12 mouse cellular contexts compared by ENCODE assay signal in the genomic region with DNA sequence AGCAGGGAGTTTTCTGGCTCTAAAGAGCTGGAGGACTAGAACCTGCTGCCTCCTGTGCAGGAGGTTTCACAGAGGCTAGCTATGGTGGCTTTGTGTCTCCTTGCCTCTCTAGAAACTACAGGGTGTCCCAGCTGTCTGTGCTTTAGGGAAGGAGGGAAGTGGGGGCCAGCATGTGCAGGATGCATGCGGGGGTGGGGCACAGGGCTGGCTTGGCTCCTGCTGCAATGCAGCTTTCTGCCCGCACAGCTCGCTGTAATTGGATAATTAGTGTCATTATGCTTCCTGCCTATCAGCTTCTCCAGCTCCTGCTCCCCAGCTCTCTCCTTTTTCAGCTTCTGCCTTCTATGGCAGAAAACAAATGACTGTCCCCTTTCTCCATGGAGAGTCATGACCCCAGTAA. TPM values are rescaled to one million over a fixed set of nuclear protein-coding genes. Genes with fewer than 3 reads are reported as not detected.
DNase-seq lines count a peak whose midpoint lies in the region; ATAC-seq and TF ChIP-seq lines count a peak whose summit lies in the region.
"Had no signal": no experiment of that assay in that cellular context is flagged by ENCODE, and none has a peak within 500 bp of the region (broad histone marks: within the 10 kb centered on the region; RNA-seq: fewer than 3 reads in every experiment).

No protein-coding gene starts in this region.

- no peak overlapping the region for H3K27ac ChIP-seq in intestine, postnatal 0 days (ENCODE audit: low read depth, low read length)
- H3K27ac ChIP-seq: heart, embryonic 10.5 days; liver, embryonic 14.5 days; stomach, embryonic 15.5 days had no signal

- no peaks in the 10 kb centered on the region for H3K9me3 ChIP-seq in intestine, postnatal 0 days (ENCODE audit: control insufficient read depth)
- H3K9me3 ChIP-seq: heart, embryonic 10.5 days; stomach, embryonic 15.5 days had no signal

- H3K4me2 ChIP-seq in intestine, postnatal 0 days (replicated peaks; ENCODE audit: low read depth), result no peak overlapping the region
- H3K4me2 ChIP-seq: stomach, embryonic 15.5 days had no signal

- no peak overlapping the region for H3K4me3 ChIP-seq in intestine, postnatal 0 days (ENCODE audit: low read depth, low read length)
- H3K4me3 ChIP-seq: heart, embryonic 10.5 days; myocyte; stomach, embryonic 15.5 days had no signal

- 42% methylated on average over 3 of the region's 3 CpGs for WGBS in intestine, postnatal 0 days

- no peak for ATAC-seq in cerebellum, adult (ENCODE audit: insufficient number of reproducible peaks, low FRiP score, low TSS enrichment)
- ATAC-seq in intestine, postnatal 0 days, result no peak

- H3K27me3 ChIP-seq in intestine, postnatal 0 days (replicated peaks; ENCODE audit: control insufficient read depth, insufficient read depth, low read length), result no peaks in the 10 kb centered on the region
- H3K27me3 ChIP-seq: stomach, embryonic 15.5 days had no signal

- peak; percentile 45 for DNase-seq in cerebellum, adult 11-12 months
- peak; percentile 56 to 81 for DNase-seq in layer of hippocampus, adult 18-20 months (ENCODE audit: low spot score in 2 of 2)
- DNase-seq in layer of hippocampus, adult 9-10 months (ENCODE audit: low spot score), result no peak
- DNase-seq in layer of hippocampus, postnatal 10 days (ENCODE audit: low spot score in 2 of 2), result peak; percentile 42 to 53
- DNase-seq in right cerebral cortex, postnatal 36 days (ENCODE audit: low spot score in 2 of 2), result peak; percentile 26 to 73
- DNase-seq in adrenal gland, adult 8-10 months, result no peak

- H3K9ac ChIP-seq in intestine, postnatal 0 days (ENCODE audit: low read depth, low read length), result no peak overlapping the region
- H3K9ac ChIP-seq: liver, embryonic 14.5 days; stomach, embryonic 15.5 days had no signal

- no peaks in the 10 kb centered on the region for H3K4me1 ChIP-seq in intestine, postnatal 0 days (replicated peaks; ENCODE audit: control insufficient read depth, insufficient read depth, low read length)
- H3K4me1 ChIP-seq: heart, embryonic 10.5 days; stomach, embryonic 15.5 days had no signal

- H3K36me3 ChIP-seq in intestine, postnatal 0 days (ENCODE audit: control insufficient read depth, insufficient read depth), result no peaks in the 10 kb centered on the region
- H3K36me3 ChIP-seq: heart, embryonic 10.5 days; stomach, embryonic 15.5 days had no signal

- TF ChIP-seq CTCF in intestine, postnatal 0 days (IDR thresholded peaks at IDR 0.05; ENCODE audit: low read depth), result no peak

RNA-seq across cellular contexts. Expression of a gene that starts 10.0 kb away (rescaled TPM):
- total RNA-seq in layer of hippocampus, adult 18-20 months (2021), result 100 to 1,000 TPM; 146 to 149 TPM
- total RNA-seq in layer of hippocampus, postnatal 10 days (2021), result 10 to 100 TPM; 90.9 to 95.2 TPM
- polyA plus RNA-seq in intestine, postnatal 0 days (2015; fragmentation: Nextera tagmentation; extraction: Ambion mirVana), result 0.12 and 0.13 TPM in 2 replicates
- 100 to 1,000 TPM in 1 of 4 experiments, 10 to 100 TPM in 3; 68.5 to 100 (median 79.5) TPM for total RNA-seq in adrenal gland, adult 8-10 months (2022)
- polyA plus RNA-seq: liver, embryonic 14.5 days had no signal

RNA-seq across cellular contexts. Expression of a gene that starts 29.5 kb away (rescaled TPM):
- total RNA-seq in layer of hippocampus, adult 18-20 months (2021), result 10 to 100 TPM; 12.0 to 12.6 TPM
- total RNA-seq in layer of hippocampus, postnatal 10 days (2021), result 10 to 100 TPM; 48.6 to 48.8 TPM
- 35.2 and 43.0 TPM in 2 replicates for polyA plus RNA-seq in intestine, postnatal 0 days (2015; fragmentation: Nextera tagmentation; extraction: Ambion mirVana)
- total RNA-seq in adrenal gland, adult 8-10 months (2022), result 100 to 1,000 TPM; 251 to 364 (median 310) TPM

RNA-seq across cellular contexts. Expression of a gene that starts 54.1 kb away (rescaled TPM):
- 10 to 100 TPM in 1 of 2 experiments, 1 to 10 TPM in 1; 8.9 to 11.4 TPM for total RNA-seq in layer of hippocampus, adult 18-20 months (2021)
- total RNA-seq in layer of hippocampus, postnatal 10 days (2021), result 10 to 100 TPM; 18.4 to 19.7 TPM
- 38.2 and 38.6 TPM in 2 replicates for polyA plus RNA-seq in intestine, postnatal 0 days (2015; fragmentation: Nextera tagmentation; extraction: Ambion mirVana)
- 10 to 100 TPM; 19.0 to 57.4 (median 39.0) TPM for total RNA-seq in adrenal gland, adult 8-10 months (2022)

Comparison
In these comparisons a context has a peak if more than half of its experiments do, and no peak if none do; other contexts are left out.
1. DNase-seq: peak in cerebellum, adult 11-12 months (single experiment), layer of hippocampus, adult 18-20 months (2 of 2), layer of hippocampus, postnatal 10 days (2 of 2) and right cerebral cortex, postnatal 36 days (2 of 2); none in layer of hippocampus, adult 9-10 months (single experiment) and adrenal gland, adult 8-10 months (single experiment).
2. RNA of a gene that starts 29.5 kb away (total RNA-seq): 251 to 364 TPM in adrenal gland, adult 8-10 months; 48.6 to 48.8 TPM in layer of hippocampus, postnatal 10 days and 12.0 to 12.6 TPM in layer of hippocampus, adult 18-20 months; every median in the first group is over 4 times any median in the second.